Mouse (Mus musculus) left cerebral cortex, postnatal 4 days (tissue): ENCODE data around the gene Plekha6. TPM values are rescaled to one million over a fixed set of nuclear protein-coding genes. Genes with fewer than 3 reads are reported as not detected.

ENCODE experiments used
- DNase-seq: peaks from one replicate; pipeline ENCODE4 v3.0.0-alpha.2; 2022
- intact Hi-C: fragments of 180-260 bp; cut with DNase I; formaldehyde crosslinking; loops from one replicate; pipeline ENCODE4 v1.15.1; 2025
- total RNA-seq, 2 experiments: library from RNA; stranded (reverse); gene quantifications; 2 replicates each; pipeline ENCODE4 v1.2.3; 2021

The Plekha6 gene
- total RNA-seq, 2 experiments from 2014 or later: 61.7 to 63.2 TPM

- intact Hi-C loops: loop anchor here (5.0 kb wide), 1 partner anchor 474 kb away; the partner anchor contains the start of gene Snrpe
- DNase-seq: no peak
Observed at GRCm38 (mm10) chr1:133138401-133138800, 25.6 kb upstream of the Plekha6 start.

GRCm38 (mm10) chr1:133146014-133147009 lies 17.7 kb upstream of the Plekha6 start:
- intact Hi-C loops: no loop called here
- peak; percentile 60 for DNase-seq

DNA sequence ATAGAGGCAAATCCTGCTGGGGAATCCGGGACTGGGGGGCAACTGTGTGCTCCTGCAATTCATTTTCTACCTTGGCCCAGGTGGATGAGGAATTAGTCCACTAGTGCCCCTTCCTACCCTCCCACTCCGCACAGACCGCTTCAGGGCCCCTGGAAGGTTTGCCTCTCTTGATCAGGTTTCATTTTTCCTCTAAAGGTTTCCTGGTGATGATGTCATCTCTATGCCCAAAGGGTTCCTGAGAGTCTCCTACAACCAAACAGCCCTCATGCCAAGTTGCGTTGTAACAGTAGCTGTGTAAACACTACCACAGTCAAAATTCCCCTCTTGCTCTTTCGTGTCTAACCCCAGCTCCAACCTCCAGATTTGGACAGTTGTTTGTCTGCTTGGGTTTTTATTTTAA lies 16.7 kb upstream of the Plekha6 start:
- intact Hi-C loops: no loop called here
- no peak for DNase-seq

DNA sequence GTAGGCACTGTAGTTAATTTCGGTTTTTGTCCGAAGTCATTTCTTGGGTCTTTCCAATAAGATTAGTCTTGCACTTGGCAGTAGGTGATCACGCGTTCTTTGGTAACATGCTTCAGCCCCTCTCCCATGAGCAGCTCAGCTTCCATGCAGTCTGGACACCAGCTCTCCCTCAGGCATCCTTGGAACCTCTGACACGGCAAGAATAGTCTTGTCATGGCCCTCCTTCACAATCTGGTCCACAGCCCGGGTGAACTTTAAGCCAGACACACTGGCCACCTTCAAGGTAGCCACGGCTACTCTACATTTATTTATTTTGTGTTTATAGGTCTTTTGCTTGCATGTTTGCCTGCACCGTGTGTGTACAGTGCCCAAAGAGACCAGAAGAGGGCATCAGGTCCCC lies 15.9 kb upstream of the Plekha6 start:
- intact Hi-C loops: no loop called here
- no peak for DNase-seq

DNA sequence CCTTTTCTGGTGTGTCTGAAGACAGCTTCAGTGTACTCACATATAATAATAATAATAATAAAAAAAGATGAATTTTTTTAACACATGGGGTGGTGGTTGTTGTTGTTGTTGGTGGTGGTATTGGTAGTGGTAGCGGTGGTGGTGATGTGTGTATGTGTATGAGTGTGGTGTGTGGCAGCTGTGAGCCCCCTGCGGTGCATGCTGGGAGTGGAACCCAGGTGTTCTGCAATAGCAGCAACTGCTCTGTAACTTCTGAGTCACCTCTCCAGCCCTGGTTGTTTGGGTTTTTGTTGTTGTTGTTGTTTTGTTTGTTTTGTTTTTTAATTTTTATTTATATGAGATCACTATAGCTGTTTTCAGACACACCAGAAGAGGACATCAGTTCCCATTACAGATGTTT lies 13.5 kb upstream of the Plekha6 start:
- DNase-seq: no peak
- intact Hi-C loops: no loop called here

DNA sequence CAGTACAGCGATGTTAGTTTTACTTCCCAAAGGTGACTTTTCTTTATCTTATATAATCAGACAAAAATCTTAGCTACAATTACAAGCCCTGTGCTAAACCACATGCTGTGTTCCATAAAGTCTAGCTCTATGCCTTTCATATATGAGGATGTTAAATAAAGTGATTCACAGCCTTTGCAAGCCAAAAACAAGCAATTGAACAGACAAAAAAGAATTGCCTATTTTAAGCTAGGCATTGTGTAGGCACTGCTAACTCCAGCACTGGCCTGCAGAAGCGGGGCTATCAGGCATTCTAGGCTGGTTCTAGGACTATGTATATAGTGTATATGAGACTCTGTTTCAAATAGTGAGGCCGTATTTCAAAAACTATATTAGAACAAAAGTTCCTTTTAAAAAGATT lies 11.8 kb upstream of the Plekha6 start:
- DNase-seq: no peak
- intact Hi-C loops: no loop called here

DNA sequence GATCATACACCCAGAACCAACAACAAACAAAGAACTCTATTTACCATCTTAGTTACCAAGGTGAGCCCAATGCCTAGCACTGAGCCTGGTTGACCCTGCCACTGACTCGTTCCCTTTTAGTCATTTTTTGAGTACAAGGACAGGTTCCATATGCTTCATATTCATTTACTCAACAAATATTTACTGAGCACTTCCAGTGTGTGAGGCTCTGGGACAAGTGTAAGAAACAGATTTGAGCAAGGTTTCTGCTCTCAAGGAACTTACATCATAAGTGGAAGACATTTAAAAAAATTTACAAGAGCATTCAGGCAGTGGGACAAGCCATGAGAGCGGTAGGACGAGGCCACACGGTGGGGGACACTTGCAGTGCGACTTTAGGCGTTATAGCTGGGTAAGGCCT lies 8.7 kb upstream of the Plekha6 start:
- intact Hi-C loops: no loop called here
- DNase-seq: no peak

DNA sequence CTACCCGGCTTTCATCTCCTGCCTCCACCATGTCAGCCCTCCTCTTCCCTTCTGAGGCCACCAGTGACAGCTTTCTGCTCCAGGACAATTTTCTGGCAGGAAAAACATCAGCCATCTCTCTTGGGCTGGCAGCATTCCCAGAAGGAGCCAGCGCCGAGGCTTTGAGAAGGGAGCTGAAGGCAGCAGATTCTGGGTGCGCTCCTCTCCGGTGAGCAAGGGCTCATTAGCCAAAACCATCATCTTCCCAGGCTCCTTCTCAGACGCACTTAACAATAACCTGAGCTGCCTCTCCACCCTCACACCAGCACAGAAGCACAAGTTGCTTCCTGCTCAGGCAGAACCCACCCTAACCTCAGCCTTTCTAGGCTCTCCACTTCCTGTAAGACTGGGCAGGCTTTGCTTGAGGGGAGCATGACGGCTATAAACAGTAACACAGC lies 4.9 kb upstream of the Plekha6 start:
- intact Hi-C loops: no loop called here
- DNase-seq: peak; percentile 60

DNA sequence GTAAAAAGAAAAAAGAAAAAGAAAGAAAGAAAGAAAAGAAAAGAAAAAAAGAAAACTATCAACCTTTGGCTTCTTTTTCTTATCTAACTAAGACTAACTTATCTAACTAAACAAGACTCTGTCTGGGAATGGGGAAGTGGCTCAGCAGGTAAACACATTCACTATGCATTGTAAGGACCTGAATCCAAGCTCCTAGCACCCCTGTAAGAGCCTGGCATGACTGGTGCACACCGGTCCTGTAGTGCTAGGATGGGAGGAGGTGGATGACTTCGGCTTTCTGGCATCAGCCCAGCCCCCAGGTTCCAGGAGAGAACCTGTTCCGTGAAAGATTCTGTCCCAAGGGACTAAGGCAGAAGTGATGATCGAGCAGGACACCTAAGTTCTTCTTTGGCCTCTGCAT lies 2.5 kb upstream of the Plekha6 start:
- no peak for DNase-seq
- intact Hi-C loops: no loop called here

GRCm38 (mm10) chr1:133162046-133162445 lies 2.0 kb upstream of the Plekha6 start:
- no peak for DNase-seq
- intact Hi-C loops: no loop called here

DNA sequence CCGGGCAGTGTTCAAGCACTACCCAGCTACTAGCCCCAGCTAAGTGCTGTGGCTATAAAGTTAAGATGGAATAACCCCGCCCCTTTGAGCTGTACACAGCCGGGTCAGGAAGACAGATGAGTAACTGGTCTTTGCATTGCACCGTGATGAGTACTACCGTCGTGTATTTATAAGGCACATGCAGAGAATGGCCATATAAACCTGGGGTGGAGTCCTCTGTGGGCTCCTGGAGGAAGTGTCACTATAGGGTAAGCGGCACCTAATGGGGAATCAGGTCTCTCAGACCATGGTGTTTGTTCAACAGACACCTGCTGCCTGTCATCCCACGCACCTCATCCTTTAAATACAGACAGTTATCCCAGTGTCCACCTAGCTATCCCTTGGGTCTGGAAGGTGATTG lies 1.0 kb upstream of the Plekha6 start:
- intact Hi-C loops: no loop called here
- DNase-seq: no peak

DNA sequence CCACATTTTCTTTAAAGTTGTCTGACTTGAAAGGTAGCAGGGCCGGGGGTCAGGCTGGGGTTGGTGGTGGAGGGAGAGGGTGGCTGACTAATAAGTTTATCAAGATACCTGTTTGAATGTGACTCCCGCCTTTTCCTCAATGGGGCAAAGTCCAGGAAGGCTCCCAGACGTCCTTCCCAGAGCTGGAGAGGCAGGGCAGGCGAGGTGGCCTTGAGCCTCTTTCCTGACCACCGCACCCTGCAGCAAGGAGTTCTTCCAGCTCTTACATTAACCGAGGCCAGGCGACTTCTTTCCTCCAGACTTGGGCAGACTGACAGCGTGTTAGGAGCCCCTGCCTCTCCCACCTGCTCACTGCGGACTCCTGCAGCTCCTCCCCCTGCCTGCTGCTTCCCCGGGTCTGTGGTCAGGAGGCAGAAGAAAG lies 591 bp downstream of the Plekha6 start:
- intact Hi-C loops: no loop called here
- peak; percentile 41 for DNase-seq

DNA sequence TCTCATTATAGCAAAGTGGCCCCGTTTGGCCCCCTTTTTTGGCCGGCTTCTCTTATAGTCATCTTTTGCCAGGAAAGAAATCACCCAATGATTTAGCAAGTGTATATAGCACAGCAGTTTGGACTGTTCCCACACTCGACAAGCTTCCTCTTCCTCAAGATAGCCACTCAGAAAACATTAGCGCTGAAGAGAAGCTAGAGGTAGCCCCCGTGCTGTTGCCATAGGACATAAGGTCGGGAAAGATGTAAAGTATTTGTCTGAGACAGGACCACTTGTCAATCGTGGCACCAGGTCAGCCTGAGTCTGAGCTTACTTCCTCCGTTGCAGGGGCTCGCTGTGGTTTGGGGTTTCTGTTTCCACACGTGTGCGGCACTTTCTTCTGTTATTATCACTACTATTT lies 1.1 kb downstream of the Plekha6 start:
- intact Hi-C loops: no loop called here
- DNase-seq: no peak

GRCm38 (mm10) chr1:133168318-133169060 lies 4.5 kb downstream of the Plekha6 start:
- DNase-seq: no peak
- intact Hi-C loops: no loop called here

GRCm38 (mm10) chr1:133170196-133170595 lies 6.2 kb downstream of the Plekha6 start:
- intact Hi-C loops: no loop called here

GRCm38 (mm10) chr1:133171357-133171756 lies 7.3 kb downstream of the Plekha6 start:
- intact Hi-C loops: no loop called here
- peak; percentile 58 for DNase-seq

More at GRCm38 (mm10) chr1:133170196-133170595, 6.2 kb downstream of the Plekha6 start:
- no peak for DNase-seq

GRCm38 (mm10) chr1:133175150-133175549 lies 11.1 kb downstream of the Plekha6 start:
- DNase-seq: no peak
- intact Hi-C loops: loop anchor here (5.0 kb wide), 2 partner anchors 177 to 437 kb away; partner anchors contain the start of genes Ren1 and Snrpe

GRCm38 (mm10) chr1:133177480-133178172 lies 13.6 kb downstream of the Plekha6 start:
- intact Hi-C loops: loop anchor here (2.0 to 5.0 kb wide), 3 partner anchors 131 to 435 kb away; partner anchors contain the start of genes Golt1a, Ren1 and Snrpe
- peak; percentile 74 for DNase-seq

DNA sequence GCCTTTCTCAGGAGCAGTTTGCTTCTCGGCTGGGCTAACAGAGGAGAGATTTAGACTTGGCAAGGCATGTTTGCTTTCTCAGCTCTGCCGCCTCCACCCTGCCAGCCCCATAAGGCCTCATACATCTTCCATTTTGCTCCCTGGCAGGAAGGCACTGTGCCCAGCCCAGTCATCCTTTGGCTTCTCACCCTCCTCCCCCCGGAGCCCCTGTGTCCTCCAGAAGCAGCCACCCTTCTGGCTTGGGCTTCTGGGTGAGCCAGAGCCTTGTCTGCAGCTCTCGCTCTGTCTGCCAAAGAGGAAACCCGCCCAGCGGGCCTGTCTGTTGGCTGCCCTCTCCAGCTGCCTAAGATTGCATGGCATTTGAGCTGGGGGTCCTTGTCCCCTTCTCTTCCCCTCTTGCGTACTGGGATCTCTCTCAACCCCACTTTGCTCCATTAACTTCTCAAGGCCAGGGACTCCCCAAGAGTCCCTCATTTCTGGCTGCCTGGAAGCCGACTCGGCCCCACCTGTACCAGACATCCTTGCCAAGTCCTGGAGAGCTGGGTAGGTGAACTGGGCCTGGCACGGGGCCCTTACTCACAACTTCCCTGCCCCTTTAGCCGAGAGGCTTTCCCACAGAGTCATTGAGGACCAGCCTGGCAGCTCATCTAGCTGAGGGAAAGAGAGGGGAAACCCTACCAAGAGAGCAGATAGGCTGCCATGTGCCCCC lies 14.9 kb downstream of the Plekha6 start:
- intact Hi-C loops: loop anchor here (2.0 to 5.0 kb wide), 3 partner anchors 130 to 433 kb away; partner anchors contain the start of genes Golt1a, Ren1 and Snrpe
- DNase-seq: peak; percentile 93
